Mouse (Mus musculus): ENCODE measurements around the gene Ddx31.

DNA sequence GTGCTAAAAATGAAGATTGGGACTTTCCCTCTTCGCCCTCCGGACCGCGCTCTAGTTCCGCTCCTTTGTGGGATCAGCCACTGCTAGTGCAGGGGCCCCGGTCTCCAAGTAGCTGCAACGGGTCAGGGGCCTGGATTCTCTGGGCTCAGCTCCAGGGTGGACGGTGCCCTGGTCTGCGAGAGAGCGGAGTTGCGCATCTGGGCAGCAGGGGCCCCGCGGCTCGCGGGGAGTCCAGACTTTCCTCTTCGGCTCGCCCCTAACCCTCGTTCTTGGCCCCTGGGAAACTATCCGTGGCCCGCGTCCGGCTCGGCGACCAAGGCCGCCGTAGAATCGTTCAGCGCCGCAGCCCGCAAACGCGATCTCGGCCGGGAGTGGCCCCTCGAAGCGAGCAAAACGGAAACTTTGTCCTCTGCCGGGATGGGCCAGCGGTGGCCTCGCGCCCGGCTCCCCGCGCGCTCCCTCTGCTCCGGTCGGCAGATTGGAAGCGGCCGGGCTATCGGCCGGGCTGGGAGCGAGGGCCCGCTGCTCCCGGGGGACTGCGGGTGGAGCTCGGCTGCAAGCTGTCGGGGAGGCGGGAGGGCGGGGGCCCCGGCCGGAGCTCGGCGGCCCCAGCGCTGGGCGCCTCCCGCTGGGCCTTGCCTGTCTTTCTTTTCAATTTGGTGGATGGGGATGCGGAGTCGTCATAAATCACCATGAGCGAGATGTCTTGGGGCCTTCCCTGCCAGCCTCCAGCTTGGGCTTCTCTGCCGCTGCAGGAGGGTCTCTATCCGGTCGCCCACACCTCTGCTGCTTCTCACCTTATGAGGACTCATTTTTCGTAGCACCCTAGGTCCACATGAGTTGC lies 77.5 kb downstream of the Ddx31 start:
- TF ChIP-seq POLR2A (IDR thresholded peaks at IDR 0.05; ENCODE audit: insufficient read depth, low read length) (no peak), CTCF (IDR thresholded peaks at IDR 0.05; ENCODE audit: low read depth, low read length) (no peak)

Data from ES-Bruce4 (cell line).